Mouse (Mus musculus): ENCODE results near the gene Hoxb9. TPM values are rescaled to one million over a fixed set of nuclear protein-coding genes. Genes with fewer than 3 reads are reported as not detected.
A peak's percentile ranks its signal among the peaks of the same experiment; 100 is the strongest.

Hoxb9 gene
- polyA plus RNA-seq, 1 experiment from 2014 or later, result 1.4 TPM

- WGBS, result 3% methylated on average over 1 of the region's 1 CpGs
- Histone ChIP-seq H3K9ac (ENCODE audit: low read depth, low read length) (no peak overlapping the region), H3K4me2 (ENCODE audit: low read length) (peak overlapping the region; percentile 49), H3K4me1 (ENCODE audit: control insufficient read depth, insufficient read depth, low read depth, low read length) (peaks cover 2% of the 10 kb centered on the region; the same call in 1 of the 2 replicates), H3K9me3 (ENCODE audit: control insufficient read depth, low read length) (peaks cover 3% of the 10 kb centered on the region; the same call in 1 of the 2 replicates), H3K4me3 (ENCODE audit: low read length) (no peak overlapping the region), H3K27me3 (replicated peaks; ENCODE audit: control insufficient read depth, insufficient read depth, low read length) (peaks cover 57% of the 10 kb centered on the region), H3K36me3 (ENCODE audit: control insufficient read depth, insufficient read depth, low read length) (no peaks in the 10 kb centered on the region), H3K27ac (ENCODE audit: low read depth, low read length) (no peak overlapping the region)
- ATAC-seq, result no peak
Observed at GRCm38 (mm10) chr11:96288455-96289221, 17.4 kb downstream of the Hoxb9 start.

- Histone ChIP-seq H3K4me3 (ENCODE audit: low read length) (peak overlapping the region; percentile 4; the same call in 1 of the 2 replicates), H3K9ac (ENCODE audit: low read depth, low read length) (no peak overlapping the region)
- 6% methylated on average over 21 of the region's 21 CpGs for WGBS
Observed at GRCm38 (mm10) chr11:96289293-96289692, 18.0 kb downstream of the Hoxb9 start.

GRCm38 (mm10) chr11:96289837-96290236 lies 18.6 kb downstream of the Hoxb9 start:
- Histone ChIP-seq H3K4me2 (ENCODE audit: low read length) (peak overlapping the region; percentile 34; the same call in 1 of the 2 replicates), H3K36me3 (ENCODE audit: control insufficient read depth, insufficient read depth, low read length) (no peaks in the 10 kb centered on the region), H3K9me3 (ENCODE audit: control insufficient read depth, low read length) (peaks cover 3% of the 10 kb centered on the region; the same call in 1 of the 2 replicates), H3K4me1 (ENCODE audit: control insufficient read depth, insufficient read depth, low read depth, low read length) (no peaks in the 10 kb centered on the region), H3K4me3 (ENCODE audit: low read length) (no peak overlapping the region), H3K27me3 (replicated peaks; ENCODE audit: control insufficient read depth, insufficient read depth, low read length) (peaks cover 57% of the 10 kb centered on the region), H3K9ac (ENCODE audit: low read depth, low read length) (no peak overlapping the region; the same call in 1 of the 2 replicates), H3K27ac (ENCODE audit: low read depth, low read length) (no peak overlapping the region)
- no peak for ATAC-seq
- 14% methylated on average over 6 of the region's 6 CpGs for WGBS

More at GRCm38 (mm10) chr11:96289293-96289692, 18.0 kb downstream of the Hoxb9 start:
- Histone ChIP-seq H3K27me3 (replicated peaks; ENCODE audit: control insufficient read depth, insufficient read depth, low read length) (peaks cover 59% of the 10 kb centered on the region), H3K4me2 (ENCODE audit: low read length) (peak overlapping the region; percentile 34), H3K9me3 (ENCODE audit: control insufficient read depth, low read length) (peaks cover 3% of the 10 kb centered on the region; the same call in 1 of the 2 replicates), H3K36me3 (ENCODE audit: control insufficient read depth, insufficient read depth, low read length) (no peaks in the 10 kb centered on the region), H3K4me1 (ENCODE audit: control insufficient read depth, insufficient read depth, low read depth, low read length) (peaks cover 1% of the 10 kb centered on the region; the same call in 1 of the 2 replicates), H3K27ac (ENCODE audit: low read depth, low read length) (peak overlapping the region; percentile 23; the same call in 1 of the 2 replicates)
- no peak for ATAC-seq

- Histone ChIP-seq H3K27me3 (replicated peaks; ENCODE audit: control insufficient read depth, insufficient read depth, low read length) (peaks cover 58% of the 10 kb centered on the region), H3K36me3 (ENCODE audit: control insufficient read depth, insufficient read depth, low read length) (no peaks in the 10 kb centered on the region), H3K9ac (ENCODE audit: low read depth, low read length) (no peak overlapping the region), H3K4me1 (ENCODE audit: control insufficient read depth, insufficient read depth, low read depth, low read length) (no peaks in the 10 kb centered on the region), H3K4me3 (ENCODE audit: low read length) (no peak overlapping the region; the same call in 1 of the 2 replicates), H3K27ac (ENCODE audit: low read depth, low read length) (0 out of 2 replicates have a peak overlapping the region, but pooled peaks have one; percentile 6), H3K4me2 (ENCODE audit: low read length) (peak overlapping the region; percentile 37; the same call in 1 of the 2 replicates), H3K9me3 (ENCODE audit: control insufficient read depth, low read length) (peaks cover 3% of the 10 kb centered on the region; the same call in 1 of the 2 replicates)
- WGBS, result 8% methylated on average over 17 of the region's 17 CpGs
- no peak for ATAC-seq
Observed at GRCm38 (mm10) chr11:96290705-96291355, 19.6 kb downstream of the Hoxb9 start.

- H3K9me3 ChIP-seq (ENCODE audit: control insufficient read depth, low read length), result no peaks in the 10 kb centered on the region
- WGBS, result 6% methylated on average over 22 of the region's 22 CpGs
- peaks cover 62% of the 10 kb centered on the region for H3K27me3 ChIP-seq (replicated peaks; ENCODE audit: control insufficient read depth, insufficient read depth, low read length)
- peak within 1 kb of the TSS; percentile 55 for H3K9ac ChIP-seq (ENCODE audit: low read depth, low read length)
- H3K4me1 ChIP-seq (ENCODE audit: control insufficient read depth, insufficient read depth, low read depth, low read length), result no peaks in the 10 kb centered on the region
- no peak for ATAC-seq
- H3K27ac ChIP-seq (ENCODE audit: low read depth, low read length), result peak within 1 kb of the TSS; percentile 71
- H3K36me3 ChIP-seq (ENCODE audit: control insufficient read depth, insufficient read depth, low read length), result no peaks in the 10 kb centered on the region
- H3K4me2 ChIP-seq (ENCODE audit: low read length), result peak within 1 kb of the TSS; percentile 37
- H3K4me3 ChIP-seq (ENCODE audit: low read length), result peak within 1 kb of the TSS; percentile 35
Observed at GRCm38 (mm10) chr11:96291681-96292564, 20.7 kb downstream of the Hoxb9 start, which contains the start of gene Hoxb6. Gene Hoxb6, plus strand, starts transcription at chr11:96292476.

GRCm38 (mm10) chr11:96292565-96293301 lies 21.5 kb downstream of the Hoxb9 start:
- no peak for ATAC-seq
- Histone ChIP-seq H3K4me1 (ENCODE audit: control insufficient read depth, insufficient read depth, low read depth, low read length) (no peaks in the 10 kb centered on the region), H3K27ac (ENCODE audit: low read depth, low read length) (peak overlapping the region; percentile 71), H3K27me3 (replicated peaks; ENCODE audit: control insufficient read depth, insufficient read depth, low read length) (peaks cover 63% of the 10 kb centered on the region), H3K4me3 (ENCODE audit: low read length) (peak overlapping the region; percentile 35), H3K4me2 (ENCODE audit: low read length) (no peak overlapping the region), H3K9ac (ENCODE audit: low read depth, low read length) (peak overlapping the region; percentile 55), H3K9me3 (ENCODE audit: control insufficient read depth, low read length) (no peaks in the 10 kb centered on the region), H3K36me3 (ENCODE audit: control insufficient read depth, insufficient read depth, low read length) (no peaks in the 10 kb centered on the region)
- WGBS, result 3% methylated on average over 12 of the region's 12 CpGs

- Histone ChIP-seq H3K4me1 (ENCODE audit: control insufficient read depth, insufficient read depth, low read depth, low read length) (no peaks in the 10 kb centered on the region), H3K4me3 (ENCODE audit: low read length) (peak overlapping the region; percentile 35), H3K9ac (ENCODE audit: low read depth, low read length) (peak overlapping the region; percentile 55), H3K27me3 (replicated peaks; ENCODE audit: control insufficient read depth, insufficient read depth, low read length) (peaks cover 60% of the 10 kb centered on the region), H3K9me3 (ENCODE audit: control insufficient read depth, low read length) (no peaks in the 10 kb centered on the region), H3K4me2 (ENCODE audit: low read length) (no peak overlapping the region), H3K36me3 (ENCODE audit: control insufficient read depth, insufficient read depth, low read length) (no peaks in the 10 kb centered on the region), H3K27ac (ENCODE audit: low read depth, low read length) (peak overlapping the region; percentile 71)
- 4% methylated on average over 22 of the region's 22 CpGs for WGBS
- no peak for ATAC-seq
Observed at GRCm38 (mm10) chr11:96293302-96293921, 22.2 kb downstream of the Hoxb9 start.

Data from hindbrain, embryonic 16.5 days (tissue).